Comparison of ENCODE assay signal across 12 mouse cellular contexts in genomic region chr1:166053285-166053955, GRCm38 (mm10). TPM values are rescaled to one million over a fixed set of nuclear protein-coding genes. Genes with fewer than 3 reads are reported as not detected.
DNase-seq lines count a peak whose midpoint lies in the region; ATAC-seq and TF ChIP-seq lines count a peak whose summit lies in the region.
"Had no signal": no experiment of that assay in that cellular context is flagged by ENCODE, and none has a peak within 500 bp of the region (broad histone marks: within the 10 kb centered on the region; RNA-seq: fewer than 3 reads in every experiment).

No protein-coding gene starts in this region.

- 36% methylated on average over 10 of the region's 10 CpGs for WGBS in hindbrain, embryonic 10.5 days
- 41% methylated on average over 10 of the region's 10 CpGs for WGBS in hindbrain, embryonic 11.5 days
- 28% methylated on average over 10 of the region's 10 CpGs for WGBS in midbrain, embryonic 15.5 days

- H3K4me3 ChIP-seq in hindbrain, embryonic 10.5 days: no peak overlapping the region
- H3K4me3 ChIP-seq in hindbrain, embryonic 11.5 days (ENCODE audit: low read depth, low read length): no peak overlapping the region
- no peak overlapping the region for H3K4me3 ChIP-seq in midbrain, embryonic 15.5 days
- H3K4me3 ChIP-seq in layer of hippocampus, adult 2 months: no peak overlapping the region
- H3K4me3 ChIP-seq: embryonic facial prominence, embryonic 10.5 days had no signal

- ATAC-seq in CD4-positive, CD25-positive, alpha-beta regulatory T cell, adult 4 months: no peak
- ATAC-seq in hindbrain, embryonic 11.5 days (ENCODE audit: low FRiP score): no peak
- ATAC-seq in midbrain, embryonic 15.5 days (replicated peaks): no peak
- ATAC-seq: intestine, postnatal 0 days had no signal

- peak; percentile 18 for DNase-seq in CD4-positive, CD25-positive, alpha-beta regulatory T cell, adult 2 months (ENCODE audit: low read depth, low spot score)
- DNase-seq in hindbrain, embryonic 10.5 days (ENCODE audit: low spot score): no peak
- no peak for DNase-seq in hindbrain, embryonic 11.5 days (ENCODE audit: low spot score)
- DNase-seq in 416B (ENCODE audit: low read depth): peak; percentile 14
- DNase-seq in retina, postnatal 1 day: no peak
- DNase-seq in layer of hippocampus, adult 2 months (ENCODE audit: low spot score in 2 of 2): no peak
- DNase-seq: lung, adult 2 months; spleen, adult 18-20 months had no signal

- H3K36me3 ChIP-seq in hindbrain, embryonic 10.5 days: no peaks in the 10 kb centered on the region
- no peaks in the 10 kb centered on the region for H3K36me3 ChIP-seq in hindbrain, embryonic 11.5 days (ENCODE audit: control insufficient read depth, insufficient read depth, low read length)
- no peaks in the 10 kb centered on the region for H3K36me3 ChIP-seq in midbrain, embryonic 15.5 days (replicated peaks)
- H3K36me3 ChIP-seq: embryonic facial prominence, embryonic 10.5 days had no signal

- H3K27ac ChIP-seq in hindbrain, embryonic 10.5 days: peak overlapping the region; percentile 64
- H3K27ac ChIP-seq in hindbrain, embryonic 11.5 days (ENCODE audit: low read depth, low read length): no peak overlapping the region
- no peak overlapping the region for H3K27ac ChIP-seq in midbrain, embryonic 15.5 days
- H3K27ac ChIP-seq in layer of hippocampus, adult 2 months: no peak overlapping the region
- H3K27ac ChIP-seq: embryonic facial prominence, embryonic 10.5 days had no signal

- TF ChIP-seq CTCF in layer of hippocampus, adult 2 months (conservative IDR thresholded peaks at IDR 0.05): no peak

- peaks cover 14% of the 10 kb centered on the region; the same call in 1 of the 2 replicates for H3K27me3 ChIP-seq in hindbrain, embryonic 10.5 days (ENCODE audit: insufficient read depth, poor library complexity, severe bottlenecking)
- no peaks in the 10 kb centered on the region for H3K27me3 ChIP-seq in hindbrain, embryonic 11.5 days (ENCODE audit: control insufficient read depth, insufficient read depth, low read length)
- peaks cover 4% of the 10 kb centered on the region for H3K27me3 ChIP-seq in midbrain, embryonic 15.5 days (replicated peaks)

- peaks cover 47% of the 10 kb centered on the region for H3K4me1 ChIP-seq in hindbrain, embryonic 10.5 days (replicated peaks)
- peaks cover 9% of the 10 kb centered on the region for H3K4me1 ChIP-seq in hindbrain, embryonic 11.5 days (replicated peaks; ENCODE audit: control insufficient read depth, insufficient read depth, low read length)
- peaks cover 44% of the 10 kb centered on the region for H3K4me1 ChIP-seq in midbrain, embryonic 15.5 days

- no peak overlapping the region for H3K4me2 ChIP-seq in hindbrain, embryonic 11.5 days (replicated peaks; ENCODE audit: low read depth, low read length)
- H3K4me2 ChIP-seq in midbrain, embryonic 15.5 days: 0 out of 2 replicates have a peak overlapping the region, but pooled peaks have one; percentile 13

- no peak overlapping the region for H3K9ac ChIP-seq in hindbrain, embryonic 11.5 days (ENCODE audit: low read depth, low read length)
- no peak overlapping the region for H3K9ac ChIP-seq in midbrain, embryonic 15.5 days

- no peaks in the 10 kb centered on the region for H3K9me3 ChIP-seq in hindbrain, embryonic 10.5 days
- no peaks in the 10 kb centered on the region for H3K9me3 ChIP-seq in hindbrain, embryonic 11.5 days (ENCODE audit: control insufficient read depth, low read length)
- H3K9me3 ChIP-seq in midbrain, embryonic 15.5 days: no peaks in the 10 kb centered on the region
- H3K9me3 ChIP-seq: embryonic facial prominence, embryonic 10.5 days had no signal

RNA-seq across cellular contexts. Expression of gene Pou2f1, which starts 50.9 kb away (rescaled TPM):
- 10 to 100 TPM; 53.6 to 55.3 TPM for polyA plus RNA-seq in CD4-positive, CD25-positive, alpha-beta regulatory T cell, adult 4 months (2017; shearing (Covaris generic))
- polyA plus RNA-seq in hindbrain, embryonic 10.5 days (2016; fragmentation: Nextera tagmentation; extraction: Ambion mirVana): 21.8 and 25.4 TPM in 2 replicates
- 25.0 and 26.1 TPM in 2 replicates for polyA plus RNA-seq in hindbrain, embryonic 11.5 days (2014; fragmentation: Nextera tagmentation; extraction: Ambion mirVana)
- 25.6 and 30.1 TPM in 2 replicates for polyA plus RNA-seq in midbrain, embryonic 15.5 days (2015; fragmentation: Nextera tagmentation; extraction: Ambion mirVana)
- 10 to 100 TPM; 15.2 to 22.4 TPM for total RNA-seq in layer of hippocampus, adult 2 months (2021)

Comparison
In these comparisons a context has a peak if more than half of its experiments do, and no peak if none do; other contexts are left out.
1. DNase-seq: peak in CD4-positive, CD25-positive, alpha-beta regulatory T cell, adult 2 months (single experiment) and 416B (single experiment); none in hindbrain, embryonic 10.5 days (single experiment), hindbrain, embryonic 11.5 days (single experiment), retina, postnatal 1 day (single experiment) and layer of hippocampus, adult 2 months (0 of 2).